Mouse (Mus musculus): Measurements from ENCODE around the gene Gm4969.

Gm4969 gene

GRCm38 (mm10) chr7:19136673-19137334, 18.6 kb upstream of the Gm4969 start:
- no peak for DNase-seq (ENCODE audit: low spot score)

GRCm38 (mm10) chr7:19136168-19136567, 18.0 kb upstream of the Gm4969 start:
- no peak for DNase-seq (ENCODE audit: low spot score)

GRCm38 (mm10) chr7:19131324-19131848, 13.2 kb upstream of the Gm4969 start:
- DNase-seq (ENCODE audit: low spot score) = peak; percentile 93

- DNase-seq (ENCODE audit: low spot score) = no peak
These were observed 12.5 kb upstream of the Gm4969 start for GRCm38 (mm10) chr7:19130657-19131056.

GRCm38 (mm10) chr7:19129396-19129795, 11.2 kb upstream of the Gm4969 start:
- no peak for DNase-seq (ENCODE audit: low spot score)

GRCm38 (mm10) chr7:19127744-19128143, 9.6 kb upstream of the Gm4969 start:
- DNase-seq (ENCODE audit: low spot score) = no peak

- DNase-seq (ENCODE audit: low spot score) = no peak
These were observed 6.5 kb upstream of the Gm4969 start for GRCm38 (mm10) chr7:19124713-19125112.

GRCm38 (mm10) chr7:19121686-19122085, 3.5 kb upstream of the Gm4969 start:
- no peak for DNase-seq (ENCODE audit: low spot score)

GRCm38 (mm10) chr7:19119631-19120429, 1.7 kb upstream of the Gm4969 start, which contains the start of gene Fbxo46:
Gene Fbxo46 (plus strand): TSS chr7:19119859.
- DNase-seq (ENCODE audit: low spot score) = peak; percentile 71

GRCm38 (mm10) chr7:19119083-19119482, 915 bp upstream of the Gm4969 start:
- DNase-seq (ENCODE audit: low spot score) = no peak

GRCm38 (mm10) chr7:19109565-19109964, 8.6 kb downstream of the Gm4969 start:
- DNase-seq (ENCODE audit: low spot score) = no peak

- no peak for DNase-seq (ENCODE audit: low spot score)
These were observed 10.7 kb downstream of the Gm4969 start for GRCm38 (mm10) chr7:19107436-19107835.

GRCm38 (mm10) chr7:19104486-19104885, 13.7 kb downstream of the Gm4969 start:
- DNase-seq (ENCODE audit: low spot score) = no peak

GRCm38 (mm10) chr7:19103741-19104140, 14.4 kb downstream of the Gm4969 start:
- no peak for DNase-seq (ENCODE audit: low spot score)

- DNase-seq (ENCODE audit: low spot score) = no peak
These were observed 17.9 kb downstream of the Gm4969 start for GRCm38 (mm10) chr7:19100290-19100689.

GRCm38 (mm10) chr7:19098811-19099210, 19.4 kb downstream of the Gm4969 start:
- no peak for DNase-seq (ENCODE audit: low spot score)

- DNase-seq (ENCODE audit: low spot score) = no peak
These were observed 20.3 kb downstream of the Gm4969 start for GRCm38 (mm10) chr7:19097863-19098262.

- DNase-seq (ENCODE audit: low spot score) = no peak
These were observed 21.0 kb downstream of the Gm4969 start for GRCm38 (mm10) chr7:19097217-19097616.

GRCm38 (mm10) chr7:19096421-19096976, 21.7 kb downstream of the Gm4969 start:
- DNase-seq (ENCODE audit: low spot score) = no peak

GRCm38 (mm10) chr7:19095751-19096110, 22.4 kb downstream of the Gm4969 start:
- no peak for DNase-seq (ENCODE audit: low spot score)

- no peak for DNase-seq (ENCODE audit: low spot score)
These were observed 23.1 kb downstream of the Gm4969 start for GRCm38 (mm10) chr7:19094826-19095750.

GRCm38 (mm10) chr7:19094471-19094825, 23.7 kb downstream of the Gm4969 start, which contains the start of gene Six5:
Gene Six5 (plus strand): TSS chr7:19094594.
- no peak for DNase-seq (ENCODE audit: low spot score)

Data from urinary bladder, postnatal 10 days (tissue).